In genomic region chr19:41086700-41087099, GRCm38 (mm10) we compare ENCODE assay signal across 9 mouse cellular contexts. TPM values are rescaled to one million over a fixed set of nuclear protein-coding genes. Genes with fewer than 3 reads are reported as not detected.
DNase-seq lines count a peak whose midpoint lies in the region; ATAC-seq and TF ChIP-seq lines count a peak whose summit lies in the region.
"Had no signal": no experiment of that assay in that cellular context is flagged by ENCODE, and none has a peak within 500 bp of the region (broad histone marks: within the 10 kb centered on the region; RNA-seq: fewer than 3 reads in every experiment).

No protein-coding gene starts in this region.

- H3K36me3 ChIP-seq in G1E (replicated peaks): no peaks in the 10 kb centered on the region
- H3K36me3 ChIP-seq in forebrain, embryonic 11.5 days (ENCODE audit: control insufficient read depth, insufficient read depth, low read length): no peaks in the 10 kb centered on the region
- H3K36me3 ChIP-seq in liver, postnatal 0 days (replicated peaks; ENCODE audit: insufficient read depth, low read length): no peaks in the 10 kb centered on the region
- H3K36me3 ChIP-seq in neural tube, embryonic 15.5 days: no peaks in the 10 kb centered on the region

- intact Hi-C loops in heart, postnatal 10 days (cut with DNase I): loop anchor here (2.0 to 5.0 kb wide), 2 partner anchors 116 to 158 kb away; no protein-coding TSS in a partner anchor

- no peak overlapping the region for H3K4me2 ChIP-seq in forebrain, embryonic 11.5 days (ENCODE audit: low read depth, low read length, severe bottlenecking)
- no peak overlapping the region for H3K4me2 ChIP-seq in liver, postnatal 0 days (ENCODE audit: low read depth, low read length)
- no peak overlapping the region for H3K4me2 ChIP-seq in neural tube, embryonic 15.5 days

- H3K9ac ChIP-seq in forebrain, embryonic 11.5 days (ENCODE audit: low read length): no peak overlapping the region
- no peak overlapping the region for H3K9ac ChIP-seq in liver, postnatal 0 days (replicated peaks)
- no peak overlapping the region for H3K9ac ChIP-seq in neural tube, embryonic 15.5 days (replicated peaks)

- 3% methylated on average over 2 of the region's 2 CpGs for WGBS in forebrain, embryonic 11.5 days
- WGBS in liver, postnatal 0 days (ENCODE audit: insufficient replicate concordance): 3% methylated on average over 2 of the region's 2 CpGs
- WGBS in neural tube, embryonic 15.5 days: 5% methylated on average over 2 of the region's 2 CpGs

- TF ChIP-seq EP300 in liver, postnatal 0 days (IDR thresholded peaks at IDR 0.05; ENCODE audit: low read depth): no peak

- H3K27me3 ChIP-seq in G1E (ENCODE audit: insufficient read depth, low read length): no peaks in the 10 kb centered on the region
- H3K27me3 ChIP-seq in forebrain, embryonic 11.5 days (ENCODE audit: control insufficient read depth, insufficient read depth, low read length): no peaks in the 10 kb centered on the region
- H3K27me3 ChIP-seq in liver, postnatal 0 days (ENCODE audit: insufficient read depth, low read length): peaks cover 10% of the 10 kb centered on the region
- H3K27me3 ChIP-seq in neural tube, embryonic 15.5 days (replicated peaks): peaks cover 11% of the 10 kb centered on the region; the same call in 1 of the 2 replicates

- H3K27ac ChIP-seq in forebrain, embryonic 11.5 days (ENCODE audit: low read depth, low read length): no peak overlapping the region
- H3K27ac ChIP-seq in liver, postnatal 0 days (ENCODE audit: low read depth): no peak overlapping the region
- H3K27ac ChIP-seq in neural tube, embryonic 15.5 days (replicated peaks): no peak overlapping the region

- peak; percentile 64 for DNase-seq in G1E (ENCODE audit: low spot score)
- peak; percentile 60 for DNase-seq in brain, embryonic 18.5 days (ENCODE audit: low read depth, low spot score)
- peak; percentile 83 for DNase-seq in forebrain, embryonic 11.5 days (ENCODE audit: low spot score)
- peak; percentile 81 to 88 for DNase-seq in heart, postnatal 10 days
- DNase-seq in kidney, postnatal 4 days: peak; percentile 76 to 77
- peak; percentile 68 for DNase-seq in liver, postnatal 0 days
- peak; percentile 76 for DNase-seq in thymus, postnatal 0 days (ENCODE audit: low spot score)

- peak; percentile 45; the same call in 1 of the 2 replicates for ATAC-seq in G1E (ENCODE audit: extremely low read depth, insufficient number of reproducible peaks, low FRiP score, poor library complexity, severe bottlenecking)
- ATAC-seq in forebrain, embryonic 11.5 days (replicated peaks; ENCODE audit: low FRiP score): peak; percentile 71
- no peak for ATAC-seq in liver, postnatal 0 days
- ATAC-seq in neural tube, embryonic 15.5 days (ENCODE audit: low FRiP score): peak; percentile 78; the same call in 1 of the 2 replicates

- no peaks in the 10 kb centered on the region for H3K9me3 ChIP-seq in G1E (replicated peaks)
- no peaks in the 10 kb centered on the region for H3K9me3 ChIP-seq in forebrain, embryonic 11.5 days (ENCODE audit: control insufficient read depth, low read length)
- no peaks in the 10 kb centered on the region for H3K9me3 ChIP-seq in liver, postnatal 0 days (ENCODE audit: low read length)
- no peaks in the 10 kb centered on the region for H3K9me3 ChIP-seq in neural tube, embryonic 15.5 days (replicated peaks)

- no peaks in the 10 kb centered on the region for H3K4me1 ChIP-seq in G1E (ENCODE audit: insufficient read depth, low read depth, low read length)
- H3K4me1 ChIP-seq in forebrain, embryonic 11.5 days (replicated peaks; ENCODE audit: control insufficient read depth, insufficient read depth, low read length): no peaks in the 10 kb centered on the region
- H3K4me1 ChIP-seq in liver, postnatal 0 days (ENCODE audit: insufficient read depth): no peaks in the 10 kb centered on the region
- H3K4me1 ChIP-seq in neural tube, embryonic 15.5 days: 0 out of 2 replicates have a peak, but pooled peaks cover 3% of the 10 kb centered on the region

- no peak overlapping the region for H3K4me3 ChIP-seq in G1E (ENCODE audit: low read depth, low read length)
- H3K4me3 ChIP-seq in forebrain, embryonic 11.5 days (ENCODE audit: low read depth, low read length): no peak overlapping the region
- no peak overlapping the region for H3K4me3 ChIP-seq in liver, postnatal 0 days (ENCODE audit: low read depth, low read length)
- H3K4me3 ChIP-seq in neural tube, embryonic 15.5 days (replicated peaks): no peak overlapping the region

- peak; percentile 49; the same call in 1 of the 2 replicates for TF ChIP-seq CTCF in G1E (IDR thresholded peaks at IDR 0.05; ENCODE audit: low read depth, low read length)
- TF ChIP-seq CTCF in liver, postnatal 0 days (IDR thresholded peaks at IDR 0.05; ENCODE audit: low read depth): peak; percentile 84

RNA-seq across cellular contexts. Expression of gene Opalin, which starts 9.8 kb away (rescaled TPM):
- not detected in 2 replicates for total RNA-seq in G1E (2014; fragmentation: Nextera tagmentation)
- total RNA-seq in G1E (2017): 0.27 TPM in 1 of 2 replicates, not detected in the other
- polyA plus RNA-seq in G1E (2012): not detected in 2 replicates
- polyA plus RNA-seq in forebrain, embryonic 11.5 days (2014; fragmentation: Nextera tagmentation; extraction: Ambion mirVana): not detected in 2 replicates
- total RNA-seq in heart, postnatal 10 days (2021): not detected
- not detected in 2 replicates for polyA plus RNA-seq in liver, postnatal 0 days (2015; fragmentation: Nextera tagmentation; extraction: Ambion mirVana)
- polyA plus RNA-seq in neural tube, embryonic 15.5 days (2015; fragmentation: Nextera tagmentation; extraction: Ambion mirVana): not detected in 2 replicates
- 0.09 and 0.12 TPM in 2 replicates for polyA plus RNA-seq in thymus, postnatal 0 days (2015; fragmentation: Nextera tagmentation; extraction: Ambion mirVana)
- polyA plus RNA-seq: heart, embryonic 16.5 days had no signal

RNA-seq across cellular contexts. Expression of gene Dntt, which starts 57.6 kb away (rescaled TPM):
- not detected in 2 replicates for total RNA-seq in G1E (2014; fragmentation: Nextera tagmentation)
- total RNA-seq in G1E (2017): not detected in 2 replicates
- not detected in 2 replicates for polyA plus RNA-seq in G1E (2012)
- not detected in 2 replicates for polyA plus RNA-seq in forebrain, embryonic 11.5 days (2014; fragmentation: Nextera tagmentation; extraction: Ambion mirVana)
- under 1 TPM; 0.47 to 0.50 TPM for total RNA-seq in heart, postnatal 10 days (2021)
- 0.32 and 0.36 TPM in 2 replicates for polyA plus RNA-seq in liver, postnatal 0 days (2015; fragmentation: Nextera tagmentation; extraction: Ambion mirVana)
- 0.23 and 0.38 TPM in 2 replicates for polyA plus RNA-seq in neural tube, embryonic 15.5 days (2015; fragmentation: Nextera tagmentation; extraction: Ambion mirVana)
- 140 and 151 TPM in 2 replicates for polyA plus RNA-seq in thymus, postnatal 0 days (2015; fragmentation: Nextera tagmentation; extraction: Ambion mirVana)

Comparison
In these comparisons a context has a peak if more than half of its experiments do, and no peak if none do; other contexts are left out.
1. RNA of gene Dntt, which starts 57.6 kb away (polyA plus RNA-seq): 140 to 151 TPM in thymus, postnatal 0 days; 0.32 to 0.36 TPM in liver, postnatal 0 days, 0.23 to 0.38 TPM in neural tube, embryonic 15.5 days, not detected in forebrain, embryonic 11.5 days and not detected in G1E; every median in the first group is over 100 times any median in the second.
2. Peak in every context shown above with its lines, with median percentiles within 50 percentile points of each other: DNase-seq.